Mouse (Mus musculus): ENCODE measurements at regions not wholly inside any gene's neighbourhood (a gene's known extent, or its start where the extent isn't known, plus 50 kb on each side); places are given as distances from the start of the nearest gene placed in this dataset.

- DNase-seq (ENCODE audit: low spot score in 2 of 2) = no peak
- intact Hi-C loops (cut with DNase I) = no loop called here
These were observed 164.0 kb upstream of the Prox1 start for GRCm38 (mm10) chr1:190334471-190334870.

GRCm38 (mm10) chr1:190334053-190334452 is 163.5 kb upstream of the Prox1 start:
- no peak for DNase-seq (ENCODE audit: low spot score in 2 of 2)
- intact Hi-C loops (cut with DNase I) = no loop called here

GRCm38 (mm10) chr1:190332001-190332400 is 161.5 kb upstream of the Prox1 start:
- intact Hi-C loops (cut with DNase I) = no loop called here
- no peak for DNase-seq (ENCODE audit: low spot score in 2 of 2)

- intact Hi-C loops (cut with DNase I) = no loop called here
These were observed 154.0 kb upstream of the Prox1 start for GRCm38 (mm10) chr1:190324562-190324961.

GRCm38 (mm10) chr1:190323671-190324070 is 153.2 kb upstream of the Prox1 start:
- intact Hi-C loops (cut with DNase I) = no loop called here

More at GRCm38 (mm10) chr1:190324562-190324961, 154.0 kb upstream of the Prox1 start:
- no peak for DNase-seq (ENCODE audit: low spot score in 2 of 2)

GRCm38 (mm10) chr1:190316175-190316574 is 145.7 kb upstream of the Prox1 start:
- DNase-seq (ENCODE audit: low spot score in 2 of 2) = no peak
- intact Hi-C loops (cut with DNase I) = no loop called here

More at GRCm38 (mm10) chr1:190323671-190324070, 153.2 kb upstream of the Prox1 start:
- no peak for DNase-seq (ENCODE audit: low spot score in 2 of 2)

- DNase-seq (ENCODE audit: low spot score in 2 of 2) = no peak
- intact Hi-C loops (cut with DNase I) = no loop called here
These were observed 139.3 kb upstream of the Prox1 start for GRCm38 (mm10) chr1:190309831-190310230.

- no peak for DNase-seq (ENCODE audit: low spot score in 2 of 2)
- intact Hi-C loops (cut with DNase I) = no loop called here
These were observed 137.2 kb upstream of the Prox1 start for GRCm38 (mm10) chr1:190307751-190308150.

- DNase-seq (ENCODE audit: low spot score in 2 of 2) = no peak
- intact Hi-C loops (cut with DNase I) = no loop called here
These were observed 127.3 kb upstream of the Prox1 start for GRCm38 (mm10) chr1:190297666-190298327.

- intact Hi-C loops (cut with DNase I) = no loop called here
- DNase-seq (ENCODE audit: low spot score in 2 of 2) = no peak
These were observed 119.5 kb upstream of the Prox1 start for GRCm38 (mm10) chr1:190290061-190290460.

GRCm38 (mm10) chr1:190286481-190287145 is 116.1 kb upstream of the Prox1 start:
- DNase-seq (ENCODE audit: low spot score in 2 of 2) = no peak
- intact Hi-C loops (cut with DNase I) = no loop called here

GRCm38 (mm10) chr1:190285636-190286035 is 115.1 kb upstream of the Prox1 start:
- intact Hi-C loops (cut with DNase I) = no loop called here
- no peak for DNase-seq (ENCODE audit: low spot score in 2 of 2)

GRCm38 (mm10) chr1:190285049-190285448 is 114.5 kb upstream of the Prox1 start:
- intact Hi-C loops (cut with DNase I) = no loop called here

GRCm38 (mm10) chr1:190284138-190284537 is 113.6 kb upstream of the Prox1 start:
- DNase-seq (ENCODE audit: low spot score in 2 of 2) = no peak
- intact Hi-C loops (cut with DNase I) = no loop called here

More at GRCm38 (mm10) chr1:190285049-190285448, 114.5 kb upstream of the Prox1 start:
- no peak for DNase-seq (ENCODE audit: low spot score in 2 of 2)

GRCm38 (mm10) chr1:190280081-190280858 is 109.8 kb upstream of the Prox1 start:
- intact Hi-C loops (cut with DNase I) = no loop called here
- DNase-seq (ENCODE audit: low spot score in 2 of 2) = peak in 1 of 2 experiments; percentile 42

- intact Hi-C loops (cut with DNase I) = no loop called here
- DNase-seq (ENCODE audit: low spot score in 2 of 2) = no peak
These were observed 104.4 kb upstream of the Prox1 start for GRCm38 (mm10) chr1:190274911-190275310.

- DNase-seq (ENCODE audit: low spot score in 2 of 2) = no peak
- intact Hi-C loops (cut with DNase I) = no loop called here
These were observed 100.4 kb upstream of the Prox1 start for GRCm38 (mm10) chr1:190270784-190271385.

- intact Hi-C loops (cut with DNase I) = no loop called here
- DNase-seq (ENCODE audit: low spot score in 2 of 2) = no peak
These were observed 98.7 kb upstream of the Prox1 start for GRCm38 (mm10) chr1:190269181-190269580.

GRCm38 (mm10) chr1:190265085-190265780 is 94.7 kb upstream of the Prox1 start:
- intact Hi-C loops (cut with DNase I) = no loop called here
- peak; percentile 3 to 28 for DNase-seq (ENCODE audit: low spot score in 2 of 2)

- DNase-seq (ENCODE audit: low spot score in 2 of 2) = no peak
- intact Hi-C loops (cut with DNase I) = no loop called here
These were observed 94.0 kb upstream of the Prox1 start for GRCm38 (mm10) chr1:190264501-190264900.

Data from left cerebral cortex, postnatal 25 days (tissue).